Mouse (Mus musculus) hindlimb bud, embryonic 11.5 days (tissue): ENCODE measurements at regions not wholly inside any gene's neighbourhood (a gene's known extent, or its start where the extent isn't known, plus 50 kb on each side); places are given as distances from the start of the nearest gene placed in this dataset.
"Not testable (repeated sequence)": the region's sequence is repeated elsewhere in the genome, so short reads cannot be mapped to it uniquely, and the experiment has no call there.

Source experiments
- DNase-seq: peaks from one replicate; pipeline ENCODE4 v3.0.0-alpha.2; 2012; ENCODE audit warnings: low read depth, low spot score; ENCODE audit errors: extremely low spot score

- no peak for DNase-seq
These were observed 259.0 kb downstream of the Nek10 start for GRCm38 (mm10) chr14:15061966-15062860.

- no peak for DNase-seq
These were observed 259.7 kb downstream of the Nek10 start for GRCm38 (mm10) chr14:15062861-15063418.

GRCm38 (mm10) chr14:15064991-15065525 lies 261.8 kb downstream of the Nek10 start:
- DNase-seq, result no peak

- no peak for DNase-seq
These were observed 272.7 kb downstream of the Nek10 start for GRCm38 (mm10) chr14:15075877-15076276.

- DNase-seq, result no peak
These were observed 279.7 kb downstream of the Nek10 start for GRCm38 (mm10) chr14:15082889-15083288.

- no peak for DNase-seq
These were observed 280.6 kb downstream of the Nek10 start for GRCm38 (mm10) chr14:15083812-15084211.

GRCm38 (mm10) chr14:15087061-15087460 lies 283.8 kb downstream of the Nek10 start:
- DNase-seq, result peak; percentile 24

- DNase-seq, result no peak
These were observed 293.6 kb downstream of the Nek10 start for GRCm38 (mm10) chr14:15096865-15097264.

GRCm38 (mm10) chr14:15099909-15100308 lies 296.7 kb downstream of the Nek10 start:
- no peak for DNase-seq

- no peak for DNase-seq
These were observed 304.6 kb downstream of the Nek10 start for GRCm38 (mm10) chr14:15107795-15108321.

- no peak for DNase-seq
These were observed 316.5 kb downstream of the Nek10 start for GRCm38 (mm10) chr14:15119745-15120144.

- no peak for DNase-seq
These were observed 310.6 kb downstream of the Lrrc3b start for GRCm38 (mm10) chr14:15128157-15128556.

GRCm38 (mm10) chr14:15140871-15141270 lies 297.9 kb downstream of the Lrrc3b start:
- DNase-seq, result not testable (repeated sequence)

- DNase-seq, result no peak
These were observed 295.9 kb downstream of the Lrrc3b start for GRCm38 (mm10) chr14:15142839-15143238.

- DNase-seq, result no peak
These were observed 290.3 kb downstream of the Lrrc3b start for GRCm38 (mm10) chr14:15148516-15148915.
